Mouse (Mus musculus) gonadal fat pad, adult 2 months (tissue): ENCODE measurements around the gene Adk. TPM values are rescaled to one million over a fixed set of nuclear protein-coding genes. Genes with fewer than 3 reads are reported as not detected.
"Not testable (repeated sequence)": the region's sequence is repeated elsewhere in the genome, so short reads cannot be mapped to it uniquely, and the experiment has no call there.

Source experiments
- DNase-seq: peaks from one replicate; pipeline ENCODE4 v3.0.0-alpha.2; 2012; ENCODE audit warnings: low read depth
- polyA plus RNA-seq: library from polyadenylated mRNA; depleted of rRNA; stranded (reverse); fragments of >200 nt; gene quantifications from 2 replicates; pipeline ENCODE4 v1.2.3, GENCODE M21; 2012; rRNA removed

Gene Adk
- polyA plus RNA-seq, 1 experiment: 85.3 TPM

DNA sequence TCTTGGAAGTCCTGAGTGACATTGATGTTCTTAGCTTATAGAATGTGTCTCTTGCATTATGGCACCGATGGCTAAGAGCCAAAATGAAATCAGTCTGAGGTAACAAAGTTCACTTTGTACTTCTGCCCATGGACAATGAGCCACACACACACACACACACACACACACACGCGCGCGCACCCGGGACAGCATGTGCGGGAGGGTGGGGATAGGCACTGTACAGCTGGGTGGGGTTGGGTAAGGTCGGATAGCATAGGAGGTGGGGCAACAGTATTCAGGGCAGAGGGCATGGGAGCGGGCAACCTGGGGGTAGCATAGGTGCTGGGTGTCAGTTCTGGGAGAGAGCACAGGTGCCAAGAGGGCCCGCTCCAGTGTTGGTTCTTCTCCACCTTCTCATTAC is 432.3 kb downstream of the Adk start:
- DNase-seq: no peak

DNA sequence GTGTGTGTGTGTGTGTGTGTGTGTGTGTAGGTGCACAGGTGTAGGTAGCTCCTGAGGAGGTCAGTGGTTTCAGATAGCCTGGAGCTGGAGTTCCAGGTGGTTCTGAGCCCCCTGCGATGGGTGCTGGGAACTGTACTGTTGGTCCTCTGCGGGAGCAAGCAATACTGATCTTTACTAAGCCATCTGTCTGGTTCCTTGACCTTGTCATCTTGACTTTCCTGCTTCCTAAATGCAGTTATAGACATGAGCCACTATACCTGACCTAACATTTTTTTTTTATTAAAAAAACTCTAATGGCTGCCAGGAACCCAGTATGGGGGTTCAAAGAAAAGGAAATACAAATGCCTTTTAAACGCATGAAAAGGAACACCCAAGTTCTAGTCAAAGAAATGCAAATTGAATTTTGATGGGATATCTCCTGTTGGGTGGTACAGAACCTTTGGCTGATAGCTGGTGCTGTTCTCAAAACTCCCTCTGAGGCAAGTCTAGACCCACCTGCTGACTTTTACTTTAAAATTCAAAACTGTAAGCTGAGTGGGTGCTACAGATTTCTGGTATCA is 433.7 kb downstream of the Adk start:
- DNase-seq: no peak

DNA sequence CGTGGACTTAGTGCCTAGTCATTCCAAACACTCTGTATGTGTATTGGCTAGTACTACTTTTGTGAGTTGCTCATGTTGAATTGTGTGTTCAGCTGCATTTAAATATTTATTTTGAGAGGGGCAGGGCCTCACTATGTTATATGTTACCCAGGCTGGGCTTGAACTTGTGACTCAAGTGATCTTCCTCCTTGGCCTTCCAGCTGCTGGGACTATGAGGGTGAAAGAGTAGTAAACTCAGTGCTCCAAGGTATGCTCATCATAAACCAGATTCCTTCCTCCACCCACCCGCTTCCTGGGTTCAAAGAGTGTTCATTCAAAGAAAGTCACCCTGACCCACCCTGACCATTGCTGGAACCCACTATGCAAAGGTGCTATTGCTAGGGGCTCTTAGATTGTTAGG is 434.8 kb downstream of the Adk start:
- not testable (repeated sequence) for DNase-seq

DNA sequence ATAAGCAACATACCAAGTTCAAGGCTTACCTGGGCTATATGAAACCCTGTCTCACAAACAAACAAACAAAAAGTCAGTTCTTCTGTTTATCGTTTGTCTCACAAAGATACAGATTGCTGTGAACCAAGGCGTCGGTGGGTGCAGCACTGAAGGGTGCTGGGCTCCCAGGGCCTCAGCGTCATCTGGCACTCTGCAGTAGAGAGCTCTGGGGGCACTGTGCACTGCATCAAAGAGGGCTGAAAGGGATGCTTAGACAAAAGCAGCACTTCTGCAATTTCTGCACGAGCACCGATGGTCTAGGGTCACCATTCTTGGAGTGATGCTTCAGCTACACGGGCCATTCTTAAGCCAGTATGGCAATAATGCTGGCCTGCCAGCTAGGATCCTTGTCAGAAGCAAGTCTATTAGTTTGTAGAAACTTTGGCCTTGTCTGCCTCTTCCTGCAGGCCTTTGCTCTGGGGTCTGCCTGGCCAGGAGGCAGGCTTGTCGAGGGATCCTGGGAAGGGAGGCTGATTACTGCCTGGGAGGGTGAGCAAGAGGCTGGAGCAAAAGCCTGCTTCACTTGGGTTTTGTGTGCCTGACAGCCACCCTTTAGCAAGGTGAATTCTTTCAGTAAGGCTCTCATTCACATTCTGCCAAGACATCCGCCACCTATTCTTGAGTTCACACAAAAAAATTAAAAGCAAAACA is 436.2 kb downstream of the Adk start:
- not testable (repeated sequence) for DNase-seq

DNA sequence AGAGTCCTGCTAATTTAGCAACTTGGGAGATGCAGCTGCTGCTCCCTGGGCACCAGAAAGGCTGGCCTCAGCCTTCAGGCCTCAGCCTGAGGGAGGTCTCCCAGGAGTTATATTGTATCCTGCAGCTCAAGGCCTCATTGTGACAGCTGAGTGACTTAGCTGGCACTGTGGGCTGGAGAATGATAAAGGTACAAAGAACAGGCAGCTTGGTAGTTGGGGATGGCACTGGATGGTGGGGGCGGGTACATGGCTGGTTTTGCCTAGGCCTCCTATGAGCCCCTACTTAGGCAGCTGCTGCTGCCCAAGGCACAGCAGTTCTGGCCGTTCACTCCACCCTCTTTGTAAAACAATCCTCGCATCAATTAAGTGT is 436.7 kb downstream of the Adk start:
- DNase-seq: no peak

DNA sequence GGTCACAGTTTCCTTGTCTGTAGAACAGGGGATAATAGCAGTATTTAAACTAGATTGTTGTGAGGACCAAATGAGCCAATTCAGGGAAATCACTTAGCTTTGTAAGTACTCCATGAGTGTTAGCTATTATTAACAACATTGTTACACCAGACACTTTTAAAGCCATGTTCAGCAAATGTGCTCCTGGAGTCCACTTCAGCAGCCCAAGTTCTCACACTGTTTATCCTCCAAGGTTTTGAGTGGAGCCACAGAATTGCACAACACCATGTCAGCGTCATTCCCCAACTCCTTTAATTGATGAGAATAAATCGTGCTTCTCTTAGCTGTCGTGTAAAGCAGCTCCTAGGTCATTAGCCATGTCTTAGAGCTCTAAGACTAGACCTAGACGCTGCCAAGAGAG is 437.8 kb downstream of the Adk start:
- no peak for DNase-seq

Other genes with a start within 250 kb of the Adk start
- 25.6 and 29.9 TPM in 2 replicates for gene Plau, start 215.9 kb upstream of the Adk start, polyA plus RNA-seq
- gene Vcl, start 123.2 kb upstream of the Adk start, polyA plus RNA-seq: 82.0 and 85.2 TPM in 2 replicates
- 56.9 and 58.0 TPM in 2 replicates for gene Ap3m1, start 66 bp upstream of the Adk start, polyA plus RNA-seq